Mouse (Mus musculus) neutrophil, adult 5-6 weeks (primary cell): ENCODE measurements at regions not wholly inside any gene's neighbourhood (a gene's known extent, or its start where the extent isn't known, plus 50 kb on each side); places are given as distances from the start of the nearest gene placed in this dataset.
"Not testable (repeated sequence)": the region's sequence is repeated elsewhere in the genome, so short reads cannot be mapped to it uniquely, and the experiment has no call there.

ENCODE experiments used
- ATAC-seq: fragments of 151-379, 151-347 bp; 2 replicates; pipeline ENCODE4 v1.8.0; 2017; ENCODE audit warnings: mild to moderate bottlenecking, moderate TSS enrichment; ENCODE audit not compliant: insufficient number of reproducible peaks, poor library complexity, low FRiP score, severe bottlenecking; ENCODE audit errors: extremely low read depth

DNA sequence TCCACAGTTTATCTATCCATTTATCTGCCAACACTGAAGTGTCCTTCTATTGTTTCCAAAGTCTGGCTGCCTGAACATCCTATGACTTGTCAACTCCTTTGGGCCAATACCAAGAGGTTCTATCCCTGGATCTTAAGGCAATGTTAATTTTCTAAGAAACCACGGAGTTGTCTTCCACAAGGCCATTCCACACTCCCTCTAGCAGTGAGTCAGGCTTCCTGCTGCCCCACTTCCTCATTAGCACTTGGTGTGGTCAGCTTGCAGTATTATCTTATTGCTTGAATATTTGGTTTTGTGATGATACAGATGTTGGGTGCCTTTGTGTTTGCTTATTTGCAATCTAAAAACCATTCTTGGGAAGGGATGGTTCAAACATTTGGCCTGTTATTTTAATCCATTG lies 87.5 kb upstream of the Ppp2r2d start:
- no peak for ATAC-seq

DNA sequence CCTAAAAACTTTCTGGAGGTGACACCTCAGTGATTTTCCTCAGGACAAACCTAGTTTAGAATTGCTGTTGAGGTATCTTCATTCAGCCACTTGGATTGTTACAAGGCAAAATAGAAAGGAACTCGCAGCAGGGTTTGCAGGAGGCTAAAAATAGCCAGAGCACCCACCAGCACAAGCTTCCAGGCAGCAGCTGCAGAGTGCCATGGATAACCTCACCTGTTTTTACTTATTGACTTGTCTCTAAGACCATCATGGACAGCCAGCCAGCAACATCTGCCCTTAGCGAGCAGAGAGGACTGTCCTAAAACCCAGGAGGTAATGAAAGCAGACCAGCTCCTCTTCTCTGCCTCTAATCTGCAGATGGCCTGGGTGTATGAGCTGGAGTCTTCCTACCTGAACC lies 97.4 kb upstream of the Ppp2r2d start:
- no peak for ATAC-seq

DNA sequence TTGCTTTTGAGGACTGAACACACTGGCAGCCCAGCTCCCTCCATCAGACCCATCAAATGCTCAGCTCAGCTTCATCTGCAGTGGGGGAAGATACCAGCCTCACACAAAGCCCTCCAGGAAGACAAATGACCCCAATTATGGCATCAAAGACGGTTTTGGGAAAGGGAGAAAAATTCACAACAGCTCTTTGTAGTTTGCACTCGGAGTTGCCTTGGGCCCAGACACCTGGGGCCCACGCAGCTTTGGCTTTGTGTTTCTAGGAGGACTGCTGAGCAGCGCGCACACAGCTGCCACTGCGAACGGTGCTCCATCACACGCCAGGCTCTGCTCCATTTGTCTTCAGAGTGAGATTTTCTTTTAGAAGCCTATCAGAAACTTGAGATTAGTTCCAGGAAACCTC lies 99.3 kb upstream of the Ppp2r2d start:
- ATAC-seq = no peak

DNA sequence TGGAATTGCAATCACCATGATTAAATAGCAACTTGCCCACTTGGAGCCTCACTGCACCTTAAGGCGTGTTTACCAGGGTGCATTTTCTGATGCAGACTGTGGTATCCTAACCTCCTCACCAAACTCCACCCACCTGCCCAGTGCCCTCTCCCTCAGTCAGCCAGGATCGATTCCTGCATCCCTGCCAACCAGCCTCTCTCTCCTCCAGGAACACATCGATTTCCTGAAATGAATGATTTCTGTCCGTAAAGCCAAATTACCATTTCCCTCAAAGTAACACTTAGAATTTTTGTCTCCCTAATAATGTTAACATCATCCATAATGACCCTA lies 103.4 kb upstream of the Ppp2r2d start:
- ATAC-seq = no peak

DNA sequence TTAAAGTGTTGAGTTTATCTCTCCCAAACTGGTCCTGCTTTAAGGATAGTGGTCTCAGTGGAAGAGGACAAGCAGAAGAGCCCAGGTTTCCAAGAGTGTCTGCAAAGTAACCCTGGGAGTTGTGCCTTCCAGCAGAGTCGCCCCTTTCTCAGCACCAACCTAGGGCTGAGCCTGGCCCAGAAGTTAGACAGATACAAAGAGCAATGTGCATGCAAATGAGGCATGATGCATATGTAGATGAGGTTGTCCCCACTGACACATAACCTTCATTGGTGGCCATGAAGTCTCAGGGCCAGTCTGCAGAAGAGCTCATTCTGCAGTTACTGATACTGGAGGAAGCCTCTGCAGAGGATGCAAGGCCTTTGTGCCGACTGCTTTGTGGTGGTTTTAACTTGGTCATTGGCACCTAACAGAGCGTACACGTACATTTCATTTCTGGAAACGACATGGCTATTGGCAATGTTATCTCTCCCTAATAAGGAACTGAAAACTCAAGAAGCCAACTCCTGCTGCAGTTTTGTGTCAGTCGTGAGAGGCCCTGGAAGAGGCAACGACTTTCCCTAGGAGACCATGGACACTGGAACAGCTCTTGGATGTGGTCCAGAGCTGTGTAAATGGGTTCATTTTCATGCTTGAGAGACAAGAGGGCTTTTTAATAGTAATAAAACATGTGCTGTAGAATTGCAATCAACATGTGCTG lies 103.9 kb upstream of the Ppp2r2d start:
- no peak for ATAC-seq

DNA sequence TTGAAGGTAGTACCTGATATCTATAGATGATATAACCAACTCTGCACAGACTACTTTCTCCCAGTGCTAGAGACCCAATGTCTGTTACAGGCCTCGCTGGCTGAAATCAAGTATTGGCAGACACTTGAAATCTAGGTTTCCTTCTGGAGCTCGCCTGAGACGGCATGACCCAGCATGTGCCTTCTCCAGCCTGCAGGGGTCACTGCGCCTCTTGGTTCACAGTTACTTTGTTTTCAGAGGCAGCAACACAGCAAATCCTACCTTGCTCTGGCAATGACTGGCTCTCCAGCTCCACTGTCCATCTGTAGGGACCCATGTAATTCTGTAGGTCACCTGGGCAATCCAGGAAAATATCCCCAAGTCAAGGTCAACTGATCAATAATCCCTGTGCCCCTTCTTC lies 111.6 kb upstream of the Ppp2r2d start:
- no peak for ATAC-seq

DNA sequence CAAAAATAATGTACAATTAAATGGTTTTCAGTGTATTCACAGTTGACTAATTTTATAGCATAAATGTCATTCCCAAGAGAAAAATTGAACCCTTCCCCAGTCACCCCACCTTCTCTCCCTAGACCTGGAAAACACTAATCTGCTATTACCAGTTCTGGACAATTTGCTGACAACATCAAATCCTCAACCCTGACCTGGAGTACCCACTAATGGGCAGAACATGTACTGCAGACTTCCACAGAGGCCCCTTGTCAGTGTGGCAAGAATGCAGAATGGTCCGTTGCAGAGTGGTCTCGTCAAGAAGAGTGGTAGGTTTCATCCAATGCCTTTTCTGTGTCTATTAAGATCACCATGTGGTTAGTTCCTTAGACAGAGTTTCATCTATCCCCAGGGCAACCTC lies 121.0 kb upstream of the Ppp2r2d start:
- no peak for ATAC-seq

DNA sequence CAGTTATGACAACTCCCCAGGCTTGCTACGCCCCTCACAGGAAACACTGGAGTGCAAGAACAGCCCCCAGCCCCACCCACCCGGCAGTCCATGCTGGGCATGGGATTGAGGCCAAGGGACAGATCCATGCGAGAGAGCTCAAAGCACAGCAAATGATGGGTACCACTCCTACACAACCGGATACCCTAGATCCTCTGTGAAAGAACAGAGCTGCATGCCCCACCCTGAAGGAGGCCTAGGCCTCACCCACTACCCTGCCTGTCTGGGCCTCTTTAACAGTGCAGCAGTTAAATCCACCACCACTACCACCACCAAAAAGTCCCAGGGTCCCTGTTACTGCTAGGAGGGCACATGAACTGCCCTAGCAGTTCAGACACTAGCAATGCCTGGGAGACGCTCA lies 126.3 kb upstream of the Ppp2r2d start:
- ATAC-seq = no peak

DNA sequence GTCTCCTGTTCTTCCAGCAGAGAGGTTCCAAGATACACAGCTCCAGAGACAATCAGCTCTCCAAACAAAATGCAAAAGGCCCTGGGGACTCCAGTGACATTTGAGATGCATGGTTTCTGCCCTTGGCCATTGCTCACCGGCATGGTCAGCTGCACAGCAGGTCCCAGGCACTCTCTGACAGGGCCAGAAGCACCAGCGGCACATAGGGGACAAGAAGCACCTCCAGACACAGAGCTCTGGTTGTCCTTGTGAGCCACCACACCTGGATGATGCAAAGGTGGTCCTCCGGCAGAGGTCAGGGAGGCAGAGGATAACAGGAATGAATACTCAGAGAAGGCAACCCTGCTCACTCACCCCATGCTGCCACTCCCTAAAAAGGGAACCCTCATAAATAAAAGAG lies 126.8 kb upstream of the Ppp2r2d start:
- ATAC-seq = no peak

DNA sequence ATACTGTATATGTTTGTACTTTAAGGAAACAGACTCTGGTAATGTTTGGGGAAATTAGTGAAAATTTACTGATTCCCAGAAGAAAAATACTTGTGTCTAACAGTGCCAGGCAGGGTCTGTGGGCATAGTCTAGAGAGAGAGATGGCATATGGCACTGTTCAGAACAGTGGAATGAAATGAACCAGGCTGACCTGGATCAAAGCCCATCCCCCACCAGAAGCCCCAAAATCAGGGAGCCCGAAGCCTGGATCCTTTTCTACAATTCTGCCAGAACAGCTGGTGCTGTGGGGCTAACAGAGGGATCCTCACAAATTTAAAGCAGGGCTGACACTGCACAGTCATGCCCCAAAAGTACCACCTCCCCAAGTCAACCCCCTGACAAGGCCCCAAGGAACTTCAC lies 131.1 kb upstream of the Ppp2r2d start:
- ATAC-seq = no peak

DNA sequence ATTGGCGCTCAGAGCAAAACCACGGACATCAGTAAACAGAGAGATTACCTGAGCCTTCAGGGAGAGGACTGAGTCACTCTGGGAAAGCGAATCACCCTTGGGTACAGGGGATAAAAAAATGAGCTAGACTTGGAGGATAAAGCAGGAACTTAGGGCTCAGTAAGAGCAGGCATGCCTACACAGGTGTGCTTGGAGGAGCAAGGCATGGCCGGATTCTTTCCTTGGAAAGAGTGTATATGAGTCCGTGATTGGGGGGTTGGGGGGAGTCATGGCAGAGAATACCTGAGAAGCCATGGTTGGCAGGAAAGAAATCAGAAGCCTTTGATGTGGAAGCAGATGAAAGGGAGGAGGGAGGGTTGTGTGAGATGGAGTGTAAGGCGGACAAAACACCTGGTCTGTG lies 137.5 kb upstream of the Ppp2r2d start:
- no peak for ATAC-seq

DNA sequence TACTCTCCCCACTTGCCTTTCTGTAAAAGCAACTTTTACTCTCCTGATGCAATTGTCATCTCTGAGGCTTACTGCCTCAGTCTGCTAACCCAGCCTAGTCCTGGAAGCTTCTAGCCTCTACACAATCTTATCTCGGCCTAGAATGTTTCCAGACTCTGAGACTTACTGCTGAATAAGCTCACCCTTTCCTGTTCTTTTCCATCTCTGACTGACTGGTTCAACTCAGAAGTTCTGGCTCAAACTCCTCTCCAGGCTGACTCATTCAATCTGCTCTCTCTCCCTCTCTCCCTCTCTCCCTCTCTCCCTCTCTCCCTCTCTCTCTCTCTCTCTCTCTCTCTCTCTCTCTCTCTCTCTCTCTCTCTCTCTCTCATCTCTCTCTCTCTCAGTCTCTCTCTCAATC lies 146.3 kb upstream of the Ppp2r2d start:
- ATAC-seq = not testable (repeated sequence)

DNA sequence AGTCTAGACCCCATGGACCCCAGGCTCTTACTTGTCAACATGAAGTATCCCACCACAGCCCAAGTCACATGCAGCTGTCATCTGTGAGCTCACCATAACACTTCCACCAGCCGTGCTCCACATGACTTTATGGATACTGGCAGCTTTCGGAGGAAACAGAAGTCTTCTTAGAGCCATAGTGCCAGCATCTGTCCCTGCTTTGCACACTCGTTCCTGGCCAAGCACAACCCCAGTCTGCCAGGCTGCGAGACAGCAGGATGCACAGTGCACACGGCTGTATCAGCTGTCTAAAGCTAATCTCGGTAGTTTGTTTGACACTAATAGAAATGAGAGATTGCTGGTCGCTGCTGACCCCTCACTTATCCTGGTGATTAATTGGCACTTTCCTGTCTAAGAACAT lies 163.7 kb upstream of the Ppp2r2d start:
- no peak for ATAC-seq

DNA sequence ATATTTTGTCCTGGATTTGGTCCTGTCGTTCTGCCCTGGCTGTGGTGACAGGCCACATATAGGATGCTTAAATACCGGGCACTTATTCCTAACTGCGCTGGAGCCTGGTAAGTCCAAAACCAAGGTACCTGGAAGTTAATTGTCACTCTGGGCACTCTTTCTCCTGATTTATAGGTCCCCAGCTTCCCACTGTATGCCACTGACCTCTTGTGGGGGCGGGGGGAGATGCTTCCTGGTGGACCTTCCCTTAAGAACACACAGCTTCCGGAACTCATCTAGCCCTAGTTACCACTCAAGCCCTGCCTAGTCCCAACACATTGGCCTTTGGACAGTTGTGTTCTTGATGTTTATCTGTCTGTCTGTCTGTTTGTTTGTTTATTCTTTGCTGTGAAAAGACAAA lies 165.3 kb upstream of the Ppp2r2d start:
- no peak for ATAC-seq

DNA sequence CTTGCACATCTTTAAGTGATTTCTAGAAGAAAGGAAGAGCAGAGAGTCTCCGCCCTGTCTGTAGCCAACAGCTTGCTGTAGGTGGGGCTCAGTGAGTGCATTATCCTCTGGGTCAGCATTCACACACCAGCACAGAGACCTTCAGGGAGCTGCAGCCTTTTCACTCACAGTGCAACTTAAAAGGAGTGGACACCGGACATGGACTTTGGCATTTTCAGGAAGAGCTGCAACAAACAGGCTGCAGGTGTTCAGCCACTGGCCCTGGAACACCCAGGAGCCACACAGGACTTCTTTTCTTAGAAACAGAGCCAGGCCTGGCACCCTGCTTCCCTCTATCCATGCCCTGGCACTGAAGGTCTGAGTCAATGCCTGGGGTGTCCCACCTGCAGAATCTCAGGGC lies 166.3 kb upstream of the Ppp2r2d start:
- ATAC-seq = no peak

DNA sequence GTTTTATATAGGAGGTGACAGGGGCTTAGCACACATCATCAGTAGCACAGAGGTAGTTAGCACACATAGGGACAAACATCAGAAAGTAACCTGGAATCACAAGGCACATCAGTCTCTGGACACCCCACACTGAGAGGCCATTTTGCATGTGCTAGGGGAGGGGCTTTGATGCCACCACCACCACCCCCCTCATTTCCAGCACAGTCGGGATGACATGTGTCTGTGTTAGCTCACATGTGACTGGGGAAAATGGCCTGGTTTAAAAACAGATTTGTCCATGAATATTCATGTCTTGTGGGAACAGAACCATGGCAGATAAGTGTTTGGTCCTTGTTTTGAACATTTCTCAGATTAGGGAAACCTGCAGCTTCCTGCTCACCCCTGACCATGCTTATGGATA lies 172.9 kb upstream of the Ppp2r2d start:
- ATAC-seq = no peak

DNA sequence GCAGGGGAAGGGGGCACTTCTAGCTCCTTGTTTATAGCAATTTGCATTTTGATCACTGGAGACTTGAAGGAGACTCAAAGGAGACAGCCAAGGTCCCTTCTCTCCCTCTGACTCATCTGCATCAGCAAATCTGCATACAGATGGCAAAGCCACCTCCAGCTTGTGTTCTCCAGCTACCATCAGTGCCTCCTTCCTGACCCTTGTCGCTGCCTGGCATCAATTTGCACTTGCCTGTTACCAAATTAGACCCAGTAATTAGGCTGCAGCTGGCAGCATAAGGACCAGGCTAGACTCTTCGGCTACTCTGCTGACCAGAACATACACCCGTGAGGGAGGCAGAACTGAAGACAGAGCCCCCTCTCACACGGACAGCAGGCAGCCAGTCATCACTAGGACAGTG lies 177.5 kb upstream of the Ppp2r2d start:
- no peak for ATAC-seq

DNA sequence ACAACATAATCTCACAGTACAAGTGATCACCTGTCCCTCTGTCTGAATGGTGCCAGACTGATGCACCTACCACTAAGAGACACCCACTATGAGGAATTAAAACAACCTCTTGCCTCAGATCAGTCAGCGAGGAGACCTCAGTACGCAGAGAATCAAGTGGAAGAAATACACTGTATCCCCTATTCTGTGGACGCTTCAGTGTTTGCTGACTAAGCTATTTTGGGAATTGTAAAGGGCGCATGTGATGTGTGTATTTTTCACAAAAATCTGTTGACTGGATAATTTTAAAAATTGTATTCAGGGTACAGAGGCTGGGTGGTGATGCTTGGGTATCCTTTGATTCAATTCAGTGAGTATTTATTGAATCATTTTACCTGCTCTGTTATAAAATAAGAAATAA lies 185.8 kb upstream of the Ppp2r2d start:
- no peak for ATAC-seq

DNA sequence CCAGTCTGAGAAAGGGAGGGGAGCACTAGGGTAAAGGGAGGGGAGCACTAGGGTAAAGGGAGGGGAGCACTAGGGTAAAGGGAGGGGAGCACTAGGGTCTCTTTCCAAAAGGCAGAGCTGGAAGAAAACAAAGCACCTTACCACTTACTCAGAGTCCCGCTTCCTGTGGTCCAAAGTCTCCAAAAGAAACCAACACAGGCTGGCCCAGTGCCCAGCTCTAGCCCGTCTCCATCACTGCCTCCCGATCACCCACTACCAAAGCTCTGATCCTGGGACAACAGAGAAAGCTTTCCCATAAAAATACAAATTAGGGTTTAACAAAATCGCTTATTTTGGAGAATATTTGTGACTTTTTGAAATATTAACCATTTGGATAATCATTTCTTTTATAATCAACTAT lies 188.4 kb upstream of the Ppp2r2d start:
- ATAC-seq = no peak

DNA sequence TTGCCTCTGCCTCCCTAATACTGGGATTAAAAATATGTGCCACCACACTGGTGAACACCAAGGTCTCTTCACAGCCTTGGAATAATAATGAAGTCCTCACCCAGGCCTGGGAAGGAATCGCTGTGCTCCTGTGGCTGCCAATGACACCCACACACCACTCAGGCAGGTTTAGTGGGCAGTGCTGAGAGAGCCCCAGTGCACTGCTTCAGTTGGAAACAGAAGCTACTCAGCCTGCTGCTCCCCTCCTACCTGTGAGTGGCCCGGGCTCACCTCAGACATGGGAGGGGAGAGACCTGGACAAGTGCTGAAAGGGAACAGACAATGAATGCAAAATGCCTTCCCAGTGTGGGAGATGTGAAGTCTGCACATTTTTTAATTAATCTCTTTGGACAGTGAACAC lies 188.8 kb upstream of the Ppp2r2d start:
- ATAC-seq = no peak

DNA sequence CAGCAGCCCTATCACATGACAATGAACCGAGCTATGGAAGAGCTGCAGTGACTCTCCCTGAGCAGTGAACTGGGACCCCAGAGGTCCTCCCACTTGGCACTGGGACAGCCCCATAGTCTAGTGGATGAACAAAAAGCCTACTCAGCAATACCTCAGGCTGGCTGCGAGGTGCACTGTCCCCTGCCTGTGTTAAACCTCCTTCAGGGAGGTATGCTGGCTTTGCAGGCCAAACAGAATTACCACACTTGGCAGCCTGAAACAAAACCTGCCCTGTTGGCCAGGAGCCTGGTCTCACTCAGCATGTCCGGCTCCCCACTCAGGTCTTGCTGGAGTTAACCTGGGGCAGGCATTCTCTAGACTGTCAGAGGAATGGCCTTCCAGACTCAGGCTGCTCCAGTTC lies 189.9 kb upstream of the Ppp2r2d start:
- no peak for ATAC-seq

DNA sequence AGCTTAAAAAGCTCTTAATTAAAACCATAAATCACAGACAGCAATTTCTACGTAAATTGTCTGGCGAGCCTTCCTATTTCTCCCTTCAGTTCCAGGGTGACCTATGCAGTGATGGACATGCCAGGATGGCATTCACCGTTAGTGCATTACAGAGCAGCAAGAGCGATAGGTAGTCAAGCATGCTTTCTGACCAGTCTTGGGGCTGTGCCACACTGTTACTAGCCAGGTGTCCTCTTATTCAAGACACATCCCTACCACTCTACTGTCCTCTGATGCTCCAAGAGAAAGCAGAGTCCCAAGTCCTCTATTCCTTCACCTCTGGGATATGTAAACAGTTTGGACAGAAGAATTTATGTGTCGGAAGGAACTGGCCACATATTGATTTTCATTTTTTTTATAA lies 194.9 kb upstream of the Ppp2r2d start:
- ATAC-seq = no peak
